20 mouse cellular contexts compared by ENCODE assay signal in genomic region chr10:75694567-75694966, GRCm38 (mm10). TPM values are rescaled to one million over a fixed set of nuclear protein-coding genes. Genes with fewer than 3 reads are reported as not detected.
DNase-seq lines count a peak whose midpoint lies in the region; ATAC-seq and TF ChIP-seq lines count a peak whose summit lies in the region.
"Had no signal": no experiment of that assay in that cellular context is flagged by ENCODE, and none has a peak within 500 bp of the region (broad histone marks: within the 10 kb centered on the region; RNA-seq: fewer than 3 reads in every experiment).

No protein-coding gene starts in this region.

- H3K4me1 ChIP-seq in kidney, embryonic 15.5 days: peaks cover 15% of the 10 kb centered on the region
- peaks cover 62% of the 10 kb centered on the region for H3K4me1 ChIP-seq in liver, embryonic 15.5 days (replicated peaks)
- peaks cover 31% of the 10 kb centered on the region for H3K4me1 ChIP-seq in liver, postnatal 0 days (ENCODE audit: insufficient read depth)
- H3K4me1 ChIP-seq: embryonic facial prominence, embryonic 15.5 days; forebrain, embryonic 10.5 days; hindbrain, embryonic 12.5 days had no signal

- H3K27me3 ChIP-seq in kidney, embryonic 15.5 days: no peaks in the 10 kb centered on the region
- H3K27me3 ChIP-seq in liver, embryonic 15.5 days: no peaks in the 10 kb centered on the region
- no peaks in the 10 kb centered on the region for H3K27me3 ChIP-seq in liver, postnatal 0 days (ENCODE audit: insufficient read depth, low read length)
- H3K27me3 ChIP-seq: embryonic facial prominence, embryonic 15.5 days; heart, embryonic 13.5 days; hindbrain, embryonic 12.5 days had no signal

- H3K4me3 ChIP-seq in kidney, embryonic 15.5 days (replicated peaks): no peak overlapping the region
- no peak overlapping the region for H3K4me3 ChIP-seq in liver, embryonic 15.5 days (replicated peaks)
- H3K4me3 ChIP-seq in liver, postnatal 0 days (ENCODE audit: low read depth, low read length): no peak overlapping the region
- H3K4me3 ChIP-seq: embryonic facial prominence, embryonic 15.5 days; erythroblast, embryonic 14.5 days; forebrain, embryonic 10.5 days; heart, embryonic 13.5 days; hindbrain, embryonic 12.5 days had no signal

- DNase-seq in frontal cortex, adult 2 months (ENCODE audit: extremely low spot score in 1 of 2, low spot score in 1 of 2): no peak
- no peak for DNase-seq in kidney, adult 8-10 months
- DNase-seq in liver, postnatal 0 days: no peak
- DNase-seq: adrenal gland, adult 2 months; adrenal gland, postnatal 25 days; embryo, embryonic 11 days; gastrocnemius, postnatal 10 days; heart, adult 18-20 months; heart, postnatal 36 days had no signal

- no peaks in the 10 kb centered on the region for H3K9me3 ChIP-seq in kidney, embryonic 15.5 days (replicated peaks)
- no peaks in the 10 kb centered on the region for H3K9me3 ChIP-seq in liver, embryonic 15.5 days (replicated peaks)
- H3K9me3 ChIP-seq in liver, postnatal 0 days (ENCODE audit: low read length): no peaks in the 10 kb centered on the region
- H3K9me3 ChIP-seq: embryonic facial prominence, embryonic 15.5 days; forebrain, embryonic 10.5 days; heart, embryonic 13.5 days; hindbrain, embryonic 12.5 days had no signal

- peaks cover 93% of the 10 kb centered on the region for H3K36me3 ChIP-seq in kidney, embryonic 15.5 days
- peaks cover 84% of the 10 kb centered on the region for H3K36me3 ChIP-seq in liver, embryonic 15.5 days (replicated peaks)
- peaks cover 54% of the 10 kb centered on the region for H3K36me3 ChIP-seq in liver, postnatal 0 days (replicated peaks; ENCODE audit: insufficient read depth, low read length)

- TF ChIP-seq EP300 in liver, postnatal 0 days (IDR thresholded peaks at IDR 0.05; ENCODE audit: low read depth): no peak

- no peak for TF ChIP-seq CTCF in liver, postnatal 0 days (IDR thresholded peaks at IDR 0.05; ENCODE audit: low read depth)

- H3K9ac ChIP-seq in kidney, embryonic 15.5 days: no peak overlapping the region
- H3K9ac ChIP-seq in liver, embryonic 15.5 days: no peak overlapping the region
- no peak overlapping the region for H3K9ac ChIP-seq in liver, postnatal 0 days (replicated peaks)
- H3K9ac ChIP-seq: embryonic facial prominence, embryonic 15.5 days; heart, embryonic 13.5 days; hindbrain, embryonic 12.5 days had no signal

- 88% methylated on average over 9 of the region's 9 CpGs for WGBS in kidney, embryonic 15.5 days
- WGBS in liver, embryonic 15.5 days (ENCODE audit: insufficient replicate concordance): 89% methylated on average over 9 of the region's 9 CpGs
- 87% methylated on average over 9 of the region's 9 CpGs for WGBS in liver, postnatal 0 days (ENCODE audit: insufficient replicate concordance)

- H3K27ac ChIP-seq in kidney, embryonic 15.5 days: peak overlapping the region; percentile 41
- 0 out of 2 replicates have a peak overlapping the region, but pooled peaks have one; percentile 22 for H3K27ac ChIP-seq in liver, embryonic 15.5 days (replicated peaks)
- H3K27ac ChIP-seq in liver, postnatal 0 days (ENCODE audit: low read depth): no peak overlapping the region
- H3K27ac ChIP-seq: embryonic facial prominence, embryonic 15.5 days; forebrain, embryonic 10.5 days; hindbrain, embryonic 12.5 days had no signal

- ATAC-seq in frontal cortex, adult (ENCODE audit: low TSS enrichment): peak; percentile 58
- no peak for ATAC-seq in kidney, embryonic 15.5 days (replicated peaks; ENCODE audit: low FRiP score)
- no peak for ATAC-seq in liver, embryonic 15.5 days (ENCODE audit: insufficient read depth)
- ATAC-seq in liver, postnatal 0 days: no peak
- ATAC-seq: forebrain, embryonic 14.5 days; hindbrain, embryonic 16.5 days; inflammation-experienced regulatory T-cells, adult 6 months had no signal

- H3K4me2 ChIP-seq in kidney, embryonic 15.5 days: no peak overlapping the region
- no peak overlapping the region for H3K4me2 ChIP-seq in liver, embryonic 15.5 days
- no peak overlapping the region for H3K4me2 ChIP-seq in liver, postnatal 0 days (ENCODE audit: low read depth, low read length)
- H3K4me2 ChIP-seq: embryonic facial prominence, embryonic 15.5 days; heart, embryonic 13.5 days; hindbrain, embryonic 12.5 days had no signal

RNA-seq across cellular contexts. Expression of gene Susd2, which starts 50.8 kb away (rescaled TPM):
- 10.3 and 11.7 TPM in 2 replicates for polyA plus RNA-seq in frontal cortex, adult 2 months (2012; rRNA removed)
- polyA plus RNA-seq in kidney, embryonic 15.5 days (2015; fragmentation: Nextera tagmentation; extraction: Ambion mirVana): 16.5 and 22.6 TPM in 2 replicates
- 1.9 and 2.0 TPM in 2 replicates for polyA plus RNA-seq in liver, embryonic 15.5 days (2015; fragmentation: Nextera tagmentation; extraction: Ambion mirVana)
- polyA plus RNA-seq in liver, postnatal 0 days (2015; fragmentation: Nextera tagmentation; extraction: Ambion mirVana): 1.6 TPM in 2 replicates
